Comparison of ENCODE assay signal across 8 mouse cellular contexts in genomic region chr3:127791056-127791483, GRCm38 (mm10). TPM values are rescaled to one million over a fixed set of nuclear protein-coding genes. Genes with fewer than 3 reads are reported as not detected.
DNase-seq lines count a peak whose midpoint lies in the region; ATAC-seq and TF ChIP-seq lines count a peak whose summit lies in the region.

No protein-coding gene starts in this region.

- intact Hi-C loops in left cerebral cortex, postnatal 4 days (cut with DNase I): no loop called here

- no peak for TF ChIP-seq CTCF in thymus, adult 2 months (IDR thresholded peaks at IDR 0.05; ENCODE audit: borderline replicate concordance, control insufficient read depth, extremely low read depth, insufficient read depth, low read length, poor library complexity)
- no peak for TF ChIP-seq CTCF in intestine, postnatal 0 days (IDR thresholded peaks at IDR 0.05; ENCODE audit: low read depth)

- H3K27me3 ChIP-seq in thymus, adult 2 months (ENCODE audit: control insufficient read depth, insufficient read depth, low read length): no peaks in the 10 kb centered on the region; the same call in 1 of the 2 replicates
- peaks cover 53% of the 10 kb centered on the region for H3K27me3 ChIP-seq in forebrain, embryonic 12.5 days
- H3K27me3 ChIP-seq in intestine, postnatal 0 days (replicated peaks; ENCODE audit: control insufficient read depth, insufficient read depth, low read length): no peaks in the 10 kb centered on the region
- H3K27me3 ChIP-seq in midbrain, embryonic 10.5 days (ENCODE audit: low read depth, poor library complexity, severe bottlenecking): peaks cover 70% of the 10 kb centered on the region
- peaks cover 12% of the 10 kb centered on the region for H3K27me3 ChIP-seq in stomach, embryonic 15.5 days (replicated peaks)

- peak overlapping the region; percentile 95 for H3K4me2 ChIP-seq in forebrain, embryonic 12.5 days
- peak overlapping the region; percentile 94 for H3K4me2 ChIP-seq in intestine, postnatal 0 days (replicated peaks; ENCODE audit: low read depth)
- peak overlapping the region; percentile 96 for H3K4me2 ChIP-seq in stomach, embryonic 15.5 days

- WGBS in thymus, adult 2 months: under 1% methylated on average over 15 of the region's 15 CpGs
- WGBS in forebrain, embryonic 12.5 days: 1% methylated on average over 15 of the region's 15 CpGs
- under 1% methylated on average over 15 of the region's 15 CpGs for WGBS in intestine, postnatal 0 days
- WGBS in midbrain, embryonic 10.5 days: 1% methylated on average over 15 of the region's 15 CpGs
- WGBS in stomach, embryonic 15.5 days: 2% methylated on average over 15 of the region's 15 CpGs

- peaks cover 17% of the 10 kb centered on the region for H3K4me1 ChIP-seq in thymus, adult 2 months (replicated peaks; ENCODE audit: control insufficient read depth, insufficient read depth, low read length)
- H3K4me1 ChIP-seq in forebrain, embryonic 12.5 days: peaks cover 21% of the 10 kb centered on the region
- 0 out of 2 replicates have a peak, but pooled peaks cover 2% of the 10 kb centered on the region for H3K4me1 ChIP-seq in intestine, postnatal 0 days (replicated peaks; ENCODE audit: control insufficient read depth, insufficient read depth, low read length)
- peaks cover 26% of the 10 kb centered on the region for H3K4me1 ChIP-seq in midbrain, embryonic 10.5 days
- H3K4me1 ChIP-seq in stomach, embryonic 15.5 days: peaks cover 7% of the 10 kb centered on the region; the same call in 1 of the 2 replicates

- H3K9me3 ChIP-seq in forebrain, embryonic 12.5 days: no peaks in the 10 kb centered on the region
- H3K9me3 ChIP-seq in intestine, postnatal 0 days (ENCODE audit: control insufficient read depth): no peaks in the 10 kb centered on the region
- no peaks in the 10 kb centered on the region for H3K9me3 ChIP-seq in midbrain, embryonic 10.5 days (replicated peaks)
- no peaks in the 10 kb centered on the region for H3K9me3 ChIP-seq in stomach, embryonic 15.5 days

- H3K9ac ChIP-seq in forebrain, embryonic 12.5 days: peak overlapping the region; percentile 63; the same call in 1 of the 2 replicates
- H3K9ac ChIP-seq in intestine, postnatal 0 days (ENCODE audit: low read depth, low read length): peak overlapping the region; percentile 64
- H3K9ac ChIP-seq in stomach, embryonic 15.5 days: peak overlapping the region; percentile 37; the same call in 1 of the 2 replicates

- no peaks in the 10 kb centered on the region for H3K36me3 ChIP-seq in thymus, adult 2 months (ENCODE audit: control insufficient read depth, insufficient read depth, low read length)
- H3K36me3 ChIP-seq in forebrain, embryonic 12.5 days (replicated peaks): no peaks in the 10 kb centered on the region
- peaks cover 5% of the 10 kb centered on the region; the same call in 1 of the 2 replicates for H3K36me3 ChIP-seq in intestine, postnatal 0 days (ENCODE audit: control insufficient read depth, insufficient read depth)
- H3K36me3 ChIP-seq in midbrain, embryonic 10.5 days: no peaks in the 10 kb centered on the region
- H3K36me3 ChIP-seq in stomach, embryonic 15.5 days: no peaks in the 10 kb centered on the region

- DNase-seq in thymus, adult 2 months: peak; percentile 5
- no peak for DNase-seq in thymus, postnatal 10 days (ENCODE audit: low spot score in 2 of 2)
- peak; percentile 35 for DNase-seq in midbrain, embryonic 10.5 days (ENCODE audit: low spot score)
- DNase-seq in left cerebral cortex, postnatal 4 days: no peak
- DNase-seq in gastrocnemius, postnatal 25 days: no peak

- H3K27ac ChIP-seq in thymus, adult 2 months (ENCODE audit: control insufficient read depth, insufficient read depth, low read length): peak overlapping the region; percentile 27; the same call in 1 of the 2 replicates
- H3K27ac ChIP-seq in forebrain, embryonic 12.5 days: no peak overlapping the region
- peak overlapping the region; percentile 95; the same call in 1 of the 2 replicates for H3K27ac ChIP-seq in intestine, postnatal 0 days (ENCODE audit: low read depth, low read length)
- H3K27ac ChIP-seq in midbrain, embryonic 10.5 days (replicated peaks): no peak overlapping the region
- no peak overlapping the region for H3K27ac ChIP-seq in stomach, embryonic 15.5 days

- H3K4me3 ChIP-seq in thymus, adult 2 months (ENCODE audit: control insufficient read depth, insufficient read depth, low read length): peak overlapping the region; percentile 60
- H3K4me3 ChIP-seq in forebrain, embryonic 12.5 days (replicated peaks): peak overlapping the region; percentile 57
- peak overlapping the region; percentile 76 for H3K4me3 ChIP-seq in intestine, postnatal 0 days (ENCODE audit: low read depth, low read length)
- peak overlapping the region; percentile 70 for H3K4me3 ChIP-seq in midbrain, embryonic 10.5 days
- peak overlapping the region; percentile 61 for H3K4me3 ChIP-seq in stomach, embryonic 15.5 days (replicated peaks)

- no peak for ATAC-seq in forebrain, embryonic 12.5 days (ENCODE audit: low FRiP score)
- ATAC-seq in intestine, postnatal 0 days: no peak
- ATAC-seq in stomach, embryonic 15.5 days (ENCODE audit: insufficient read depth, low FRiP score, low read depth): no peak

- TF ChIP-seq POLR2A in thymus, adult 2 months (IDR thresholded peaks at IDR 0.05; ENCODE audit: control insufficient read depth, extremely low read depth, insufficient read depth, low read length, poor library complexity): no peak

RNA-seq across cellular contexts. Expression of gene Tifa, which starts 1.5 kb away (rescaled TPM):
- polyA plus RNA-seq in thymus, adult 2 months (2012; rRNA removed): 2.5 and 3.1 TPM in 2 replicates
- 3.8 and 4.2 TPM in 2 replicates for polyA plus RNA-seq in forebrain, embryonic 12.5 days (2016; fragmentation: Nextera tagmentation; extraction: Ambion mirVana)
- 63.0 and 71.8 TPM in 2 replicates for polyA plus RNA-seq in intestine, postnatal 0 days (2015; fragmentation: Nextera tagmentation; extraction: Ambion mirVana)
- 2.1 and 3.0 TPM in 2 replicates for polyA plus RNA-seq in midbrain, embryonic 10.5 days (2016; fragmentation: Nextera tagmentation; extraction: Ambion mirVana)
- polyA plus RNA-seq in stomach, embryonic 15.5 days (2015; fragmentation: Nextera tagmentation; extraction: Ambion mirVana): 7.5 and 8.1 TPM in 2 replicates
- 1 to 10 TPM; 1.6 to 2.1 TPM for total RNA-seq in left cerebral cortex, postnatal 4 days (2021)
- total RNA-seq in gastrocnemius, postnatal 25 days (2021): under 1 TPM; 0.67 to 0.70 TPM

RNA-seq across cellular contexts. Expression of gene Alpk1, which starts 10.7 kb away (rescaled TPM):
- 1.7 and 1.8 TPM in 2 replicates for polyA plus RNA-seq in thymus, adult 2 months (2012; rRNA removed)
- polyA plus RNA-seq in forebrain, embryonic 12.5 days (2016; fragmentation: Nextera tagmentation; extraction: Ambion mirVana): 1.6 and 2.2 TPM in 2 replicates
- polyA plus RNA-seq in intestine, postnatal 0 days (2015; fragmentation: Nextera tagmentation; extraction: Ambion mirVana): 0.85 and 1.6 TPM in 2 replicates
- 0.95 and 0.98 TPM in 2 replicates for polyA plus RNA-seq in midbrain, embryonic 10.5 days (2016; fragmentation: Nextera tagmentation; extraction: Ambion mirVana)
- 3.2 and 3.6 TPM in 2 replicates for polyA plus RNA-seq in stomach, embryonic 15.5 days (2015; fragmentation: Nextera tagmentation; extraction: Ambion mirVana)
- 1 to 10 TPM; 2.0 to 4.0 TPM for total RNA-seq in left cerebral cortex, postnatal 4 days (2021)
- total RNA-seq in gastrocnemius, postnatal 25 days (2021): 1 to 10 TPM; 1.0 to 1.4 TPM

RNA-seq across cellular contexts. Expression of gene Ap1ar, which starts 46.3 kb away (rescaled TPM):
- polyA plus RNA-seq in thymus, adult 2 months (2012; rRNA removed): 25.2 and 30.5 TPM in 2 replicates
- 74.2 and 80.9 TPM in 2 replicates for polyA plus RNA-seq in forebrain, embryonic 12.5 days (2016; fragmentation: Nextera tagmentation; extraction: Ambion mirVana)
- 99.6 and 108 TPM in 2 replicates for polyA plus RNA-seq in intestine, postnatal 0 days (2015; fragmentation: Nextera tagmentation; extraction: Ambion mirVana)
- 54.6 and 54.8 TPM in 2 replicates for polyA plus RNA-seq in midbrain, embryonic 10.5 days (2016; fragmentation: Nextera tagmentation; extraction: Ambion mirVana)
- 66.9 and 70.0 TPM in 2 replicates for polyA plus RNA-seq in stomach, embryonic 15.5 days (2015; fragmentation: Nextera tagmentation; extraction: Ambion mirVana)
- total RNA-seq in left cerebral cortex, postnatal 4 days (2021): 10 to 100 TPM; 85.0 to 87.2 TPM
- 10 to 100 TPM; 19.1 to 19.8 TPM for total RNA-seq in gastrocnemius, postnatal 25 days (2021)

Comparison
In these comparisons a context has a peak if more than half of its experiments do, and no peak if none do; other contexts are left out.
1. DNase-seq: peak in thymus, adult 2 months (single experiment) and midbrain, embryonic 10.5 days (single experiment); none in thymus, postnatal 10 days (0 of 2), left cerebral cortex, postnatal 4 days (single experiment) and gastrocnemius, postnatal 25 days (single experiment).
2. H3K27ac ChIP-seq: peak in thymus, adult 2 months (single experiment) and intestine, postnatal 0 days (single experiment); none in forebrain, embryonic 12.5 days (single experiment), midbrain, embryonic 10.5 days (single experiment) and stomach, embryonic 15.5 days (single experiment).
3. Peak in every context shown above with its lines, with median percentiles within 50 percentile points of each other: H3K4me3 ChIP-seq, H3K4me2 ChIP-seq and H3K9ac ChIP-seq.